Mouse (Mus musculus): ENCODE results near the gene Aff4. TPM values are rescaled to one million over a fixed set of nuclear protein-coding genes. Genes with fewer than 3 reads are reported as not detected.
A peak's percentile ranks its signal among the peaks of the same experiment; 100 is the strongest.

Gene Aff4
- polyA plus RNA-seq, 1 experiment from 2014 or later = 16.8 TPM

DNA sequence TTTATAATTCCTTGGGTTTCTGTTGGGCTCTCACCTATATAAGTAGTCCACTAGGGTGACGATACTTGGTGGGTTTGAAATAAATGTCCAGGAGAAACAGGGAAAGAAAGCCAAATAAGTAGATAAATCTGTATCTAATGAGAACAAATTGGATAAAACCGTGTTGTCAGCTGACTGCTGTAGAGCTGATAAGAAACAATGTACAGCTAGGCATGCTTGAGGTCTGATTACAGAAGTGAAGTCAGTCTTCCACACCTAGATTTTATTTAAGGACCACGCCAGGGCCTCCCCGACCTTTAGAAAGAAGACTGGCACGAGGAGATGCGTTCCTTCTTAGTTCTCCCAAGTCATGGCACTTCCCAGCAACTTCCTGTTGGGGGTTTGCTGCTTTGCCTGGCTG, 82.4 kb downstream of the Aff4 start:
- ATAC-seq (ENCODE audit: low FRiP score, low TSS enrichment) = no peak
- peaks cover 8% of the 10 kb centered on the region for H3K4me1 ChIP-seq (ENCODE audit: insufficient read depth, low read length)
- WGBS = 57% methylated on average over 6 of the region's 6 CpGs

DNA sequence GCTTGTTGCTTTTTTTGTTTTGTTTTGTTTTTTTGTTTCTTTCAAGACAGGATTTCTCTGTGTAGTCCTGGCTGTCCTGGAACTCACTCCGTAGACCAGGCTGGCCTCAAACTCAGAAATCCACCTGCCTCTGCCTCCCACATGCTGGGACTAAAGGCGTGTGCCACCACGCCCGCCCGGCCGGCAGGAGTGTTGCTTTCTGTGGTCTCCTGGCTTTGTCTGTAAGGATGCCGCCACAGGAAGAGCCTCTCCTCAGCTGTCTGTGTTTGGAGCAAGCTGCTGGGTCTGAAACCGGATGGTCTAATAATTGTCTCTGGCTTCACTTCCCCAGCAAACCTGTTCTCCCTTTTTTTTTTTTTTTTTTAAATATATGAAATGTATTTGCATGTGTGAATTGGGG, 84.9 kb downstream of the Aff4 start:
- no peaks in the 10 kb centered on the region for H3K4me1 ChIP-seq (ENCODE audit: insufficient read depth, low read length)
- H3K27ac ChIP-seq (ENCODE audit: low read length) = no peak overlapping the region
- no peak overlapping the region for H3K9ac ChIP-seq (replicated peaks; ENCODE audit: low read length)
- H3K4me2 ChIP-seq (replicated peaks; ENCODE audit: low read depth, low read length) = no peak overlapping the region
- 83% methylated on average over 8 of the region's 8 CpGs for WGBS
- H3K4me3 ChIP-seq (ENCODE audit: low read length) = no peak overlapping the region
- no peaks in the 10 kb centered on the region for H3K36me3 ChIP-seq (ENCODE audit: insufficient read depth, low read length)
- no peaks in the 10 kb centered on the region for H3K27me3 ChIP-seq (ENCODE audit: insufficient read depth, low read length)
- no peaks in the 10 kb centered on the region for H3K9me3 ChIP-seq (ENCODE audit: low read length)
- ATAC-seq (ENCODE audit: low FRiP score, low TSS enrichment) = no peak

More for the DNA sequence above, 82.4 kb downstream of the Aff4 start:
- Histone ChIP-seq H3K9me3 (ENCODE audit: low read length) (no peaks in the 10 kb centered on the region), H3K36me3 (ENCODE audit: insufficient read depth, low read length) (peaks cover 8% of the 10 kb centered on the region; the same call in 1 of the 2 replicates), H3K4me2 (replicated peaks; ENCODE audit: low read depth, low read length) (no peak overlapping the region), H3K27ac (ENCODE audit: low read length) (no peak overlapping the region), H3K9ac (replicated peaks; ENCODE audit: low read length) (no peak overlapping the region), H3K4me3 (ENCODE audit: low read length) (no peak overlapping the region), H3K27me3 (ENCODE audit: insufficient read depth, low read length) (no peaks in the 10 kb centered on the region)

DNA sequence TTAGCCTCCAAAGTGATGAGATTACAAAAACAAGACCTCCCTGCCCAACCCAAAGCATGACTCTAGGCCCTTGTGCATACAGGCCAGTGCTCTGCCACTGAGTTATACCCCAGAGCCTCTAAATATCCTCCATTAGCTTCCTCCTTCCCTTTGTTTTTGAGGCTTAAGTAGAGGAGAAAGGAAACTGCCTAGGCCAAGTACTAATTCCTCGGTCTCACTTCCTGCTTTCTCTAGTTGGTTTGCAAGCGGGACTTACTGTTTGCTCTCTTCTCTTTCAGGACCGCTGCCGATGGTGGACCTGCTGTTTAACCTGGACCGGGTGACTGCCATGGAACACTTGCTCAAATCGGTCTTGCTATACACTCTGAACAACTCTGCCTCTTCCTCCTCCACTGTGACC, 85.7 kb downstream of the Aff4 start:
- 87% methylated on average over 6 of the region's 6 CpGs for WGBS
- H3K4me3 ChIP-seq (ENCODE audit: low read length) = no peak overlapping the region
- H3K9ac ChIP-seq (replicated peaks; ENCODE audit: low read length) = no peak overlapping the region
- H3K4me1 ChIP-seq (ENCODE audit: insufficient read depth, low read length) = no peaks in the 10 kb centered on the region
- no peak overlapping the region for H3K4me2 ChIP-seq (replicated peaks; ENCODE audit: low read depth, low read length)
- no peaks in the 10 kb centered on the region for H3K9me3 ChIP-seq (ENCODE audit: low read length)
- H3K36me3 ChIP-seq (ENCODE audit: insufficient read depth, low read length) = no peaks in the 10 kb centered on the region
- ATAC-seq (ENCODE audit: low FRiP score, low TSS enrichment) = no peak
- H3K27me3 ChIP-seq (ENCODE audit: insufficient read depth, low read length) = no peaks in the 10 kb centered on the region
- no peak overlapping the region for H3K27ac ChIP-seq (ENCODE audit: low read length)

DNA sequence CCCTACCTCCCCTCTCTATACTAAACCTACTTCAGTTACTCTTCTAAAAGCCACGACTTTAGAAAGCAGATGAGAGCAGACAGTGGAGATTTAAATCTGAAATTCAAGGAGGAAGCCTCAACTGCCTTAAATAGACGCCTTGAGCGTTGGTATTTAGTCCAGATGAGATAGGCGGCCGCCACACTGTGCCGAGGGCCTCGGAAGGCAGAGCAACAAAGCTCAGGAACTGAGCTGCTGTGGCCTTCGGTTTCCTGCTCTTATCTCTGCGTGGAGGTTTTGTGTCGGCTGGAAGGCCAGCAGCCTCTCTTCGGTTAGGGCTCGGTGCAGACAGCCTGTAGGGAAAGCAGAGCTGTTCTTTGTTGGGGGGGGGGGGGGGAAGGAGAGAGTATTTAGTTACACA, 91.3 kb downstream of the Aff4 start:
- H3K27ac ChIP-seq (ENCODE audit: low read length) = peak overlapping the region; percentile 7; the same call in 1 of the 2 replicates
- no peaks in the 10 kb centered on the region for H3K36me3 ChIP-seq (ENCODE audit: insufficient read depth, low read length)
- no peak overlapping the region for H3K4me3 ChIP-seq (ENCODE audit: low read length)
- H3K9me3 ChIP-seq (ENCODE audit: low read length) = no peaks in the 10 kb centered on the region
- H3K27me3 ChIP-seq (ENCODE audit: insufficient read depth, low read length) = no peaks in the 10 kb centered on the region
- WGBS = 24% methylated on average over 12 of the region's 12 CpGs
- no peak overlapping the region for H3K4me2 ChIP-seq (replicated peaks; ENCODE audit: low read depth, low read length)
- no peak for ATAC-seq (ENCODE audit: low FRiP score, low TSS enrichment)
- peaks cover 3% of the 10 kb centered on the region; the same call in 1 of the 2 replicates for H3K4me1 ChIP-seq (ENCODE audit: insufficient read depth, low read length)
- 0 out of 2 replicates have a peak overlapping the region, but pooled peaks have one; percentile 13 for H3K9ac ChIP-seq (replicated peaks; ENCODE audit: low read length)

DNA sequence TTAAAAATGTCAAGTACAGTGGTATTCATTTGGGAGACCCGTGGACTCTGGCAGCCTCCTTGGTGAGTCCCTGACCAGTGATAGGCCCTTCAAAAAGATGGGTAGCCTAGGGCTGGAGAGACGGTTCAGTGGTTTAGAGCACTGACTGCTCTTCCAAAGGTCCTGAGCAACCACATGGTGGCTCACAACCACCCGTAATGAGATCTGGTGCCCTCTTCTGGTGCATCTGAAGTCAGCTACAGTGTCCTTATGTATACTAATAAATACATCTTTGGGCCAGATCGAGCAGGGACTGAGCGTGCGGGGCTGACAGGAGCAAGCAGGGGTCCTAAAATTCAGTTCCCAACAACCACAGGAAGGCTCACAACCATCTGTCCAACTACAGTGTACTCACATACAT, 93.2 kb downstream of the Aff4 start:
- H3K9ac ChIP-seq (replicated peaks; ENCODE audit: low read length) = no peak overlapping the region
- peaks cover 3% of the 10 kb centered on the region; the same call in 1 of the 2 replicates for H3K4me1 ChIP-seq (ENCODE audit: insufficient read depth, low read length)
- ATAC-seq (ENCODE audit: low FRiP score, low TSS enrichment) = no peak
- H3K27me3 ChIP-seq (ENCODE audit: insufficient read depth, low read length) = no peaks in the 10 kb centered on the region
- H3K4me3 ChIP-seq (ENCODE audit: low read length) = no peak overlapping the region
- H3K4me2 ChIP-seq (replicated peaks; ENCODE audit: low read depth, low read length) = no peak overlapping the region
- H3K36me3 ChIP-seq (ENCODE audit: insufficient read depth, low read length) = no peaks in the 10 kb centered on the region
- WGBS = 37% methylated on average over 6 of the region's 6 CpGs
- no peak overlapping the region for H3K27ac ChIP-seq (ENCODE audit: low read length)
- no peaks in the 10 kb centered on the region for H3K9me3 ChIP-seq (ENCODE audit: low read length)

DNA sequence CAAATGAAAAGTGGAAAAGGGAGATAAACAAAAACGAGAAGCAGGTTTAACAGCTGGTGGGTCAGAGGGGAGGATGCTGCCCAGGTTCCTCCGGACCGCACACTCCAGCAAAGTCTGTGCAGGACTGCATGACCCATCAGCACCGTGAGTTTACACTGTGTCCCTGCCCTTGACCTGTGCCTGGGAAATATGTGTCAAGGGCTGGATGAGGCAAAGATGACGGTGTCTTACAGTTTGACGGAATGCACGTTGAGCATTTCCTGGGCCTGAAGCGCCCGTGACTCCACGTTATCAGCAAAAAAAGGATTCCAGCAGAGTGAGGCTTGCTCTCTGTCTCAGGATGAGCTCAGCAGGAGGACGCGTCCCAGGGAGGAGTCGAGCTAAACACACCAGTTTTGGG, 94.9 kb downstream of the Aff4 start:
- 69% methylated on average over 13 of the region's 13 CpGs for WGBS
- Histone ChIP-seq H3K27me3 (ENCODE audit: insufficient read depth, low read length) (no peaks in the 10 kb centered on the region), H3K4me2 (replicated peaks; ENCODE audit: low read depth, low read length) (no peak overlapping the region), H3K9me3 (ENCODE audit: low read length) (no peaks in the 10 kb centered on the region), H3K4me1 (ENCODE audit: insufficient read depth, low read length) (peaks cover 3% of the 10 kb centered on the region; the same call in 1 of the 2 replicates), H3K9ac (replicated peaks; ENCODE audit: low read length) (no peak overlapping the region), H3K36me3 (ENCODE audit: insufficient read depth, low read length) (no peaks in the 10 kb centered on the region), H3K27ac (ENCODE audit: low read length) (no peak overlapping the region), H3K4me3 (ENCODE audit: low read length) (no peak overlapping the region)
- ATAC-seq (ENCODE audit: low FRiP score, low TSS enrichment) = no peak

DNA sequence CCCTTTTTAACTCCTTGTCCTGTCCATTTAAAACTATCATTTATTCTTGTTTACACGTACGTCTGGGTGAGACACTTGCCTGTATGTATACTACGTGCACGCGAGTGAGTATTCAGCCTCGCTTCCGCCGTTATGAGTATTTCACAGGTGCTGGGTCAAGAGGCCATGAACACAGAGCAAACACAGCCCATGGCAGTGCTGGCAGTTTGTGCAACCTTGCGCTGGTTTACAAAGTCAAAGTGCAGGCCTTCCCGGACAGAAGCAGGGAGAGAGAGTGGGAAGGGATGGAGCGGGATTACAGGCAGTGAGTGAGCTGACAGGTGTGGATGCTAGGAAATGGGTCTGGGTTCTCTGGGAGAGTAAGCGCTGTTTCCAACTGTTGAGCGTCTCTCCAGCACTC, 95.5 kb downstream of the Aff4 start:
- no peak overlapping the region for H3K4me3 ChIP-seq (ENCODE audit: low read length)
- H3K36me3 ChIP-seq (ENCODE audit: insufficient read depth, low read length) = no peaks in the 10 kb centered on the region
- ATAC-seq (ENCODE audit: low FRiP score, low TSS enrichment) = no peak
- no peaks in the 10 kb centered on the region for H3K27me3 ChIP-seq (ENCODE audit: insufficient read depth, low read length)
- H3K9me3 ChIP-seq (ENCODE audit: low read length) = no peaks in the 10 kb centered on the region
- WGBS = 87% methylated on average over 13 of the region's 13 CpGs
- H3K9ac ChIP-seq (replicated peaks; ENCODE audit: low read length) = no peak overlapping the region
- peaks cover 3% of the 10 kb centered on the region; the same call in 1 of the 2 replicates for H3K4me1 ChIP-seq (ENCODE audit: insufficient read depth, low read length)
- no peak overlapping the region for H3K27ac ChIP-seq (ENCODE audit: low read length)
- no peak overlapping the region for H3K4me2 ChIP-seq (replicated peaks; ENCODE audit: low read depth, low read length)

DNA sequence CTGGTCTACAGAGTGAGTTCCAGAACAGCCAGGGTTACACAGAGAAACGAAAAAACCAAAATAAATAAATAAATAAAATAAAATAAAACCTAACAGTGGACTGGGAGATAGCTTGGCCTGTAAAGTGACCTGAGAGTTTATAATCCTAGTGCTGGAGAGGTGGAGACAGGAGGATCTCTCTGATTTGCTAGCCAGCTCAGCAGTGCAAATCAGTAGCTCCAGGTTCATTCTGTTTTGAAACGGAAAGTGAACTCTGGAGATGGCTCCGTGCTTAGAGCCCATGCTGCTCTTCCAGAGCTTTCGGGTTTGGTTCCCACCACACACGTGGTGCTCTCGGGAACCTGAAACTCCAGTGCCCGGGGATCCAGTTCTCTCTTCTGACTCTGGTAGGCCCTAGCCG, 97.4 kb downstream of the Aff4 start:
- 90% methylated on average over 8 of the region's 8 CpGs for WGBS
- no peak overlapping the region for H3K27ac ChIP-seq (ENCODE audit: low read length)
- no peak overlapping the region for H3K4me3 ChIP-seq (ENCODE audit: low read length)
- no peak for ATAC-seq (ENCODE audit: low FRiP score, low TSS enrichment)
- no peak overlapping the region for H3K9ac ChIP-seq (replicated peaks; ENCODE audit: low read length)
- no peaks in the 10 kb centered on the region for H3K9me3 ChIP-seq (ENCODE audit: low read length)
- H3K27me3 ChIP-seq (ENCODE audit: insufficient read depth, low read length) = no peaks in the 10 kb centered on the region
- no peaks in the 10 kb centered on the region for H3K36me3 ChIP-seq (ENCODE audit: insufficient read depth, low read length)
- no peaks in the 10 kb centered on the region for H3K4me1 ChIP-seq (ENCODE audit: insufficient read depth, low read length)
- no peak overlapping the region for H3K4me2 ChIP-seq (replicated peaks; ENCODE audit: low read depth, low read length)

DNA sequence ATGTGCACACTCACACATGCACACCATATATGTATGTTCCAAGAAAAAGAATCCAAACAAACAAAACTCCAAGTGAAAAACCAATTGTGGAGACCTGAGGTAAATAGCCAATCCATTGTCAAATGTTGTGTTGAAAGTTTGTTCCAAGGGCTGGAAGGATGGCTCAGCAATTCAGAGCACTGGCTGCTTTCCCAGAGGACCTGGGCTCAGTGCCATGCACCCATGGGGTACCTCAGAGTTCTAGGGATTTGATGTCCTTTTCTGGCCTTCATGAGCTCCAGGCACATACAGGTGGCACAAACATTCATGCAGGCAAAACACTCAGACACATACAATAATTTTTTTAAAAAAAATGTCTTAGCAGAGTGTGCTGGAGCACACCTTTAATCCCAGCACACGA, 97.9 kb downstream of the Aff4 start:
- no peaks in the 10 kb centered on the region for H3K4me1 ChIP-seq (ENCODE audit: insufficient read depth, low read length)
- H3K36me3 ChIP-seq (ENCODE audit: insufficient read depth, low read length) = no peaks in the 10 kb centered on the region
- 78% methylated on average over 1 of the region's 1 CpGs for WGBS
- no peak for ATAC-seq (ENCODE audit: low FRiP score, low TSS enrichment)
- H3K27me3 ChIP-seq (ENCODE audit: insufficient read depth, low read length) = no peaks in the 10 kb centered on the region
- no peak overlapping the region for H3K9ac ChIP-seq (replicated peaks; ENCODE audit: low read length)
- H3K27ac ChIP-seq (ENCODE audit: low read length) = no peak overlapping the region
- H3K4me2 ChIP-seq (replicated peaks; ENCODE audit: low read depth, low read length) = no peak overlapping the region
- no peak overlapping the region for H3K4me3 ChIP-seq (ENCODE audit: low read length)
- H3K9me3 ChIP-seq (ENCODE audit: low read length) = no peaks in the 10 kb centered on the region

DNA sequence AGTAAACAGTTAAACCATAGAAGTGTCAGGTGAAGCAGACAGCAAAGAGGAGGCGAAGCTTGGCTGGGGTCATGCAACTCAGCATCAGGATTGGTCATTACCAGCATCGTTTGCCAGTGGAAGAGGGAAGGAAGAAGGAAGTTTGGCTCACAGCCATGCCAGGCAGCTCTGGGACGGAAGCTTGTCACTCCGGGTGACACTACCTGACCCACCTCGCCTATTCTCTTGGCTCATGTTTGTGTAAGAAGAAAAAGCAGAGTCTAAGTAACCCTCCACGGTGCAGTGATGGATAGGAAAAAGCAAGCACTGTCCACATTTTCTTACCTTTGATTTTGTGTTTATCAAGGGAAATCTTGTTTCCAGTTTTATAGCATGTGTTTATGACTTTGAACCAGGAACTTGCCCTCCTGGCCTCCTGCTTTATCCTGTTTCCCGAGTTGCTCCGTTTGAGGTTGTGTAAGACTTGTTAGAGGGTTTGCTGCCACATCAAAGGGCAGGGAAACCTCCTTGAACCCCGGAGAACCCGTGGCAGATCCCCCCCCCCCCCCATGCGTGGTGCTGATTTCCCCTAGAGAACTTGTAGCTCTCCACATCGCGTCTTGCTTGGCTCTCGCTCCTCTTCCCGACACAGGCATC, 99.6 kb downstream of the Aff4 start:
- WGBS = 30% methylated on average over 14 of the region's 15 CpGs

More for the DNA sequence above, 99.6 kb downstream of the Aff4 start:
- H3K36me3 ChIP-seq (ENCODE audit: insufficient read depth, low read length) = no peaks in the 10 kb centered on the region
- no peak overlapping the region for H3K4me2 ChIP-seq (replicated peaks; ENCODE audit: low read depth, low read length)
- no peak overlapping the region for H3K27ac ChIP-seq (ENCODE audit: low read length)
- H3K27me3 ChIP-seq (ENCODE audit: insufficient read depth, low read length) = no peaks in the 10 kb centered on the region
- no peak for ATAC-seq (ENCODE audit: low FRiP score, low TSS enrichment)
- no peak overlapping the region for H3K4me3 ChIP-seq (ENCODE audit: low read length)
- H3K9ac ChIP-seq (replicated peaks; ENCODE audit: low read length) = no peak overlapping the region
- H3K9me3 ChIP-seq (ENCODE audit: low read length) = no peaks in the 10 kb centered on the region
- H3K4me1 ChIP-seq (ENCODE audit: insufficient read depth, low read length) = no peaks in the 10 kb centered on the region

Data from kidney, embryonic 16.5 days (tissue).